Mouse (Mus musculus) cerebral cortex, adult 2 months (tissue): ENCODE results near the gene Cdk6.

Experiments used
- WGBS: fragments of 180-500 bp; shearing (Covaris S2); methylation state at CpG from one replicate; pipeline ENCODE4 v1.1.7; 2018; 5-methylcytosine and 5-hydroxymethylcytosine counted together

Cdk6 gene

DNA sequence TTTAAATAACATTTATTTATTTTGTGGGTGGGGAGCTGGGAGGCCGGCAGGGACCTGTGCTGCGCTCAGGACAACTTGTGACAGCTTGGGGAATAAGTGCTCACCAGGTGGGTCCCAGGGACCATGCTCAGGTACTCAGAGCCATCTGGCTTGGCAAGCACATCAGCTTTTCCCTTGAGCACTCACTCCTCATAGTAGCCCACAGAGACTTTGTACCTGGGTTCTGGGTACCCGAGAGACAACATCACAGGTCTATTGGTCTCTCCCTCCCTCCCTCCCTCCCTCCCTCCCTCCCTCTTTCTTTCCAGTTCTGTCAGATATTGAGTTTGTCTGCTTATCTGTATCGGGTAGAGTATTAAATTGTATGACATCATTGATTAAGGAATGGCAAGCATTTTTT lies 38.0 kb downstream of the Cdk6 start:
- 80% methylated on average over 4 of the region's 4 CpGs for WGBS

DNA sequence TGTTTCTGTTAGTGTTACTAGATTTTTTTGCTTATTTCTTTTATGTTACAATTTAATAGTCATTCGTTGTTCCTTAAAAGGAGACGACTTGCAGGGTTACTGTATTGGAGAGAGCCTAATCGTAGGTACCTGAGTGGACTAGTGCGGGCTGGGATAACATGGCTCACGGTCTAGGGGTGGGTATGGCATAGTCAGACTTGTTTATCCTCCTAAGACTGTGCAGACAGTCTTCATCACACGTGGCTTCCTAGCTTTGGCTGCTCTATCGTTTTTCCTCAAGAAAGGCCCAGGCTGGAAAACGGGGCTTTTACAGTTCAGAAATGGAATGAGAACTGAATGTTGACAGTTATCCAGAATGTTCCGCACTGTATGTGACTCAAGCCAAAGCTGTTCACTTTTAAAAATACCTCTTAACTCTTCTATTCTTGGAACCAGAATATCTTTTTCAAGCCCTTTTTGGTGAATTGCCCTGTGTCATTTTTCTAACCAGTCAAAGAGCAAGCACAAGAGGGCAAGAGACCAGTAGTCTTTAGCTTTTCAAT lies 39.5 kb downstream of the Cdk6 start:
- WGBS: 64% methylated on average over 9 of the region's 9 CpGs

GRCm38 (mm10) chr5:3381795-3382194 lies 40.5 kb downstream of the Cdk6 start:
- WGBS: 77% methylated on average over 8 of the region's 8 CpGs

DNA sequence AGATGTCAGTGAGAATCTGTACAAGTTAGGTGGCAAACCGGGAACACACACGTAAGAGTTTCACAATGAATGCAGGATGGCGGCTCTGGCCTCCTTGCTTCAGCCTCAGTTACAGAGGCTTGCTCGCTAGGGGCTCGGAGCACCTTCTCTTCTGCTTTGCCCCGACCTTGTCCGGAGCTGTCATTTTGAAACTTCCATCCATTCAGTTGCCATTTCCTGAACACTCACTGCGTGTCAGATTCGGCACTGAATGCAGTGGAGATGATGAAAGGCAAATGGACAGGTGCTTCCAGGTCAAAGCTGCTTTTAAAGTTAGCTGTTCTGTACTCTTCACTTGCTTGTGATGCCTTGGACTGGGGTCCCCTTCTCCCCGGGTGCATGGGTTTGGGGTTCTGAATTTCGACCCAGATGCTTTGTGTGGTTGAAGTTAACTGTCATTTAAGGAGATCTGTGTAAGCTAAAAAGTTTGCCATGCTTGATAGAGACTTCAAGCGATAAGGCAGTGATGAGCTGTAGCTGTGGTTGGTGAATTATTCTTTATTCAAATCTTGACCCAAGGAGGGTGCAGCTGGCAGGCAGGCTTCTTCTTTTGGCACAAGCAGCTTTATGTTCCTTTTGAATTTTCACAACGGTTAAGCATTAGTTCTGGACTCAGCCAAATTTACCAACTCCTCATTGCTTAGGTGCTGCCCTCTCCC lies 41.2 kb downstream of the Cdk6 start:
- 78% methylated on average over 13 of the region's 13 CpGs for WGBS

GRCm38 (mm10) chr5:3383547-3383946 lies 42.3 kb downstream of the Cdk6 start:
- 66% methylated on average over 3 of the region's 3 CpGs for WGBS

DNA sequence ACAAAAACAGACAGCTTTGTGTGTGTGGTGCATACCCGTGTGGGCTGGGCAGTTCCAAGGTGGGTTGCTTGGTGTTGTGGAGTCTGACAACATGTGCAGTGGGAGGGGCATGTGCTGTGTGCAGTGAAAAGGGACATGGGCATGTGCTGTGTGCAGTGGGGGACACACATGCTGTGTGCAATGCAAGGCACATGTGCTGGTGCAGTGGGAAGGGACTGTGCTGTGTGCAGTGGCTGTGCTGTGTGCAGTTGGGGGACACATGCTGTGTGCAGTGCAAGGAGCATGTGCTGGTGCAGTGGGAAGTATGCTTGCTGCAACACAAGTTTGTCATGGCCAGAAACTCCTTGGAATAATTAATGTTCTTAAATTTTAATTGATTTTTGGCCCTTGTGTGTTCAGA lies 43.8 kb downstream of the Cdk6 start:
- 62% methylated on average over 1 of the region's 1 CpGs for WGBS

DNA sequence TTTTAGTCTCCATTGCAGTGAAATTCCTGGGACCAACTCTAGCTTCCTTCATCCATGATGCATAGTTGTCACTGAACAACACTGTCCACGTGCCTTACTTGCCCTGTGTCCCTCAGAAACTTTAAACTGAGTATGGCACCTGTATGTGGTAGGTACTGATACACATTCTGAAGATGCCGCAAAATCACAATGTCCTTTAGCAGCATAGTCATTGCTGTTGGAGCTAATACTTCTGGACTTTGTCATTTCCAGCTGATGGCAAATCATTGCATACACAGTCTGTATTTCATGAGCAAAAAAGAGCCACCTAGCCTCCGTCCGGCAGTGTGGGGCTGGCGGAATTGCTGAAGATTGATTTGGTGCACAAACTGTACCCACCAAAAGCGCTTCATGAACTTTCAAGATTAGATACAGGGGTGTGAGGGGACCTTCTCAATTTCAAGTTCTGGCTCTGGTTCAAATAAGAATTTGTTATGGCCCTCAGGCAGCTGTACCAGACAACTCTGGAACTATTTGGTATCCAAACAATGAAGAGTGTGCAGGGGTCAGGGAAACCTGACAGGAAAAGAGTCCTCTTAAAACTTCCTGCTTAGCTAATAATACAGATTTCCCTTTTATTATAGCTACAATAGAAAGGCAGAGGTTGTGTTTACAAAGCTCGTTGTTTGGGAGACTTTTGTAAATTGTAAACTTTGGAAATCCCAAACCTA lies 44.9 kb downstream of the Cdk6 start:
- 82% methylated on average over 7 of the region's 7 CpGs for WGBS

DNA sequence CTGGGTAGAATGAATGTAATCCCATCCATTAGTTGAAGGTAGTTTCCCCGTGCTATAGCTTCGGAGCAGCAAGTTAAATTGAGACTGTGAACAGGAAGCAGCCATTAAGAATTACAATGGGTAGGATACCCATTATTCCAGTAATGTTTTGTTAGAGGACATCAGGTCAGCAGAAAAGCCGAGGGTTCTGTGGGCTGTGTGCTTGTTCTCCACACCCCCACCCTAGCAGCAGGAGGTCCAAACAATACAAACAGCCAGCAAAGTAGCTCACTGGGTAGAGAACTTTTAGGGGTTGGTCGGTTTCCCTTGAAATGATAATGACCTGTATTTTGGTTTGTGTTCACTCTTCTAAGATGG lies 45.4 kb downstream of the Cdk6 start:
- WGBS: 64% methylated on average over 4 of the region's 4 CpGs

GRCm38 (mm10) chr5:3387138-3387537 lies 45.9 kb downstream of the Cdk6 start:
- WGBS: 48% methylated on average over 5 of the region's 5 CpGs

DNA sequence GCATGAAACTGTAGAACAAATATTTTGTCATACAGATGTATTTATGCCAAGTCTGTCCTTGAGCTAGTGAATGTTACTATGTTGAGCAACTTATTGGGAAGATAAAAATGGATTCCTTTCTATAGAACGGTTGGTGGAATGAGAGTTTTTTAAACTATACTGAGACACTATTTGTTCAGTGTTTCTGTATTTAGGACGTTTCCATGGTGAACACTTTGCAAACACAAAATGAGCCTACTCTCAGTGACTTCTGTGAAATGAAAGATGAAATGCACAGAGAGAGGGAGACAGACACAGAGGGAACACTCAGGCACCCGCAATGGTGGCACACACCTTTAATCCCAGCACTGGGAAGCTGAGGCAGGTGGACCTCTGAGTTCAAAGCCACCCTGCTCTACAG lies 51.6 kb downstream of the Cdk6 start:
- WGBS: 45% methylated on average over 3 of the region's 3 CpGs

- WGBS: 93% methylated on average over 7 of the region's 7 CpGs
Measured at GRCm38 (mm10) chr5:3394145-3394544, 52.9 kb downstream of the Cdk6 start.

- WGBS: 64% methylated on average over 6 of the region's 6 CpGs
Measured at GRCm38 (mm10) chr5:3395020-3395419, 53.7 kb downstream of the Cdk6 start.

GRCm38 (mm10) chr5:3396214-3396613 lies 54.9 kb downstream of the Cdk6 start:
- 87% methylated on average over 6 of the region's 6 CpGs for WGBS

GRCm38 (mm10) chr5:3396910-3397575 lies 55.8 kb downstream of the Cdk6 start:
- 71% methylated on average over 11 of the region's 11 CpGs for WGBS

DNA sequence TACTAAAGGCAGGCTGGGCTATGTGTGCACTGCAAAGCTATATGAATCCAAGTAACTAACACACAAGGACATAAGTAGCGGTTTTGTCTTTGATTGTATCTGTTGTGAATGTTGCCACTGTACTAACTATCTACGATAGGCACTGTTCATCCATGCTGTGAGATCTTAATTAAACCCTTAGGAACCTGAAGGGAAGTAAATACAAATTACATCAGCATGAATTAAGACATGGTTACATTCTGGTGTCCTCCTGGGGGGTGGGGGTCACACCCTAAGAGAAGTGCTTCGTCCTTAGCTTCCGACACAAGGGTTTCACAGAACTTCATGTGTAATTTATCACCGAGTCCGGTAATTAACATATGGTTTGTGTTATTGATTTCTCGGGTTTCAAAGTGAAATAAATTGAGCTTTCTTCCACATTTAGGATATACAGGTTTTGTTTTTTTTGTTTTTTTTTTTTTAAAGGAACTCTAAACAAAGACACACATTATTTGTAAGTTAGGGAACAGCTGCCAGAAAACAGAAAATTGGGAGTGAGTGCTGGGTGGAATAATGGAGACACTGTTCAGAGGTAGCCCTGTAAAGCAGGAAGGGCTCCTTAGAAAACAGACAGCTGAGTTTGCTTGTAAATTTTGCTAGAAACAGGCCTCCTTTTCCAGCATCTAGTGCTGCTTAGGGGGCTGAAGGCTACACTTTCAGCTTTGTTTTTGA lies 58.7 kb downstream of the Cdk6 start:
- WGBS: 76% methylated on average over 7 of the region's 7 CpGs

GRCm38 (mm10) chr5:3405102-3405501 lies 63.8 kb downstream of the Cdk6 start:
- 58% methylated on average over 6 of the region's 6 CpGs for WGBS

- WGBS: 85% methylated on average over 6 of the region's 6 CpGs
Measured at GRCm38 (mm10) chr5:3405503-3405902, 64.2 kb downstream of the Cdk6 start.

DNA sequence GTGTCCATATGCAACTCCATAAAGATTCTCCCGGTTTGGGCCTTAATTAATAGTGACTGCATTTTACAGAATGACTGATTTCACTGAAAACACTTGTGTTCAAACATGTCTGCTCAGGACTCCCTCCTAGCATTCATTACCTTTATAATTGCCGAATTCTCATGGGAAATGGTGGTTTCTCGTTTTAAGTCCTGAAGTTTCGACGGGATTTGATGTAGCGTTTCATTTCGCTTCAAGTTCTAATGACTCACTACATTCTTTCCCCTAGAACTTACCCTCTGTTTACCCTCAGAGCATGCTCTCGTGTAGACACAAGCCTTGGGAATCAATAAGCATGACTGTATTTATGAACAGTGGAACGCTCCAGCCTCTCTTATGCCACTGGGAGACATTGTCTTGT lies 66.6 kb downstream of the Cdk6 start:
- 92% methylated on average over 9 of the region's 9 CpGs for WGBS

DNA sequence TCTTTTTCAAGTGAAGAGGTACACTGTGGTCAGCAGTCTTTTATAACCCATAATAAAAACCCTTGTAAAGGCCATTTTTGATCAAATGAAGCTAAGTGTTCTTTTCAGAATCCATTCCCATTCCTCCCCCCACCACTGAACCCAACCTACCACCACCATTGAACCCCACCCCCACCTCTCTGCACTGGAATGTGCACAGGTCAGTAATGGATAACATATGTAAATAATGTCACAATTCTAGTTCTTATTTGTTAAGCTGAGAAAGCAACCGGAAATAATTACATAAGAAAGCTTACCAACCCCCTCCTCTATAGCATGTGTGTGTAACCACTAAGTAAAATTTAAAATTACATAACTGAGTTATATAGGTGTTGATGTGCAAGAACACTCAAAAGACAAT lies 76.9 kb downstream of the Cdk6 start:
- 96% methylated on average over 1 of the region's 1 CpGs for WGBS

- 73% methylated on average over 10 of the region's 10 CpGs for WGBS
Measured at GRCm38 (mm10) chr5:3420094-3420831, 79.0 kb downstream of the Cdk6 start.

- WGBS: 91% methylated on average over 3 of the region's 3 CpGs
Measured at GRCm38 (mm10) chr5:3420832-3421228, 79.5 kb downstream of the Cdk6 start.
